Mouse (Mus musculus) E14TG2a.4 (cell line): ENCODE measurements around the gene Tfdp2.
A peak's percentile ranks its signal among the peaks of the same experiment; 100 is the strongest.
"Not testable (repeated sequence)": the region's sequence is repeated elsewhere in the genome, so short reads cannot be mapped to it uniquely, and the experiment has no call there.

Experiments used
- H3K27me3 ChIP-seq: 2 replicates; pipeline ENCODE4 v1.6.1; 2014; ENCODE audit warnings: low read length, control low read depth; ENCODE audit not compliant: insufficient read depth
- H3K36me3 ChIP-seq: 2 replicates; pipeline ENCODE4 v1.6.1; 2014; ENCODE audit warnings: low read length, control low read depth; ENCODE audit not compliant: insufficient read depth
- H3K4me1 ChIP-seq: replicated peaks from 2 replicates; pipeline ENCODE4 v1.6.1; 2014; ENCODE audit warnings: low read depth, low read length, control low read depth
- H3K4me3 ChIP-seq: replicated peaks from 2 replicates; pipeline ENCODE4 v1.5.1; 2014; ENCODE audit warnings: mild to moderate bottlenecking, low read length
- H3K9me3 ChIP-seq: 2 replicates; pipeline ENCODE4 v1.6.1; 2014; ENCODE audit warnings: low read length, control low read depth
- CTCF ChIP-seq: conservative IDR thresholded peaks from 2 replicates; pipeline ENCODE4 v1.5.1; 2014; ENCODE audit warnings: low read length
- NANOG ChIP-seq: IDR thresholded peaks from 2 replicates; pipeline ENCODE4 v1.6.1; 2014; ENCODE audit warnings: borderline replicate concordance, low read length, mixed read lengths
- POU5F1 ChIP-seq: IDR thresholded peaks from 2 replicates; pipeline ENCODE4 v1.6.1; 2014; ENCODE audit warnings: low read length, borderline replicate concordance

Gene Tfdp2

GRCm38 (mm10) chr9:96195885-96196622 lies at the start of gene Tfdp2:
TSS of gene Tfdp2 (plus strand) at chr9:96196275.
- Histone ChIP-seq H3K36me3 (0 out of 2 replicates have a peak, but pooled peaks cover 4% of the 10 kb centered on the region), H3K4me3 (peak within 1 kb of the TSS; percentile 97), H3K9me3 (no peaks in the 10 kb centered on the region), H3K27me3 (no peaks in the 10 kb centered on the region), H3K4me1 (peaks cover 41% of the 10 kb centered on the region)
- no peak for TF ChIP-seq CTCF
- TF ChIP-seq POU5F1, result no peak
- no peak for TF ChIP-seq NANOG

- TF ChIP-seq POU5F1 (no peak), NANOG (no peak), CTCF (no peak)
These were observed 43.3 kb upstream of the Tfdp2 start for GRCm38 (mm10) chr9:96152801-96153200.

GRCm38 (mm10) chr9:96158431-96158830 lies 37.6 kb upstream of the Tfdp2 start:
- peaks cover 27% of the 10 kb centered on the region for H3K9me3 ChIP-seq

More at GRCm38 (mm10) chr9:96152801-96153200, 43.3 kb upstream of the Tfdp2 start:
- peaks cover 27% of the 10 kb centered on the region for H3K9me3 ChIP-seq
- no peaks in the 10 kb centered on the region for H3K27me3 ChIP-seq
- H3K36me3 ChIP-seq, result peaks cover 94% of the 10 kb centered on the region
- no peak overlapping the region for H3K4me3 ChIP-seq
- H3K4me1 ChIP-seq, result peaks cover 4% of the 10 kb centered on the region; the same call in 1 of the 2 replicates

GRCm38 (mm10) chr9:96159047-96159446 lies 37.0 kb upstream of the Tfdp2 start:
- no peak for TF ChIP-seq CTCF
- TF ChIP-seq NANOG, result no peak
- no peak for TF ChIP-seq POU5F1

More at GRCm38 (mm10) chr9:96158431-96158830, 37.6 kb upstream of the Tfdp2 start:
- Histone ChIP-seq H3K4me1 (peaks cover 39% of the 10 kb centered on the region), H3K36me3 (peaks cover 66% of the 10 kb centered on the region), H3K4me3 (no peak overlapping the region), H3K27me3 (no peaks in the 10 kb centered on the region)
- TF ChIP-seq CTCF, result no peak
- no peak for TF ChIP-seq NANOG
- TF ChIP-seq POU5F1, result no peak

GRCm38 (mm10) chr9:96160767-96161166 lies 35.3 kb upstream of the Tfdp2 start:
- TF ChIP-seq POU5F1, result no peak
- Histone ChIP-seq H3K4me1 (peaks cover 53% of the 10 kb centered on the region), H3K36me3 (peaks cover 49% of the 10 kb centered on the region), H3K4me3 (no peak overlapping the region), H3K9me3 (peaks cover 9% of the 10 kb centered on the region), H3K27me3 (no peaks in the 10 kb centered on the region)

More at GRCm38 (mm10) chr9:96159047-96159446, 37.0 kb upstream of the Tfdp2 start:
- no peak overlapping the region for H3K4me3 ChIP-seq
- H3K36me3 ChIP-seq, result peaks cover 60% of the 10 kb centered on the region
- peaks cover 39% of the 10 kb centered on the region for H3K4me1 ChIP-seq
- H3K9me3 ChIP-seq, result peaks cover 25% of the 10 kb centered on the region
- no peaks in the 10 kb centered on the region for H3K27me3 ChIP-seq

GRCm38 (mm10) chr9:96162421-96162820 lies 33.7 kb upstream of the Tfdp2 start:
- no peaks in the 10 kb centered on the region for H3K27me3 ChIP-seq
- TF ChIP-seq POU5F1 (no peak), CTCF (no peak)
- H3K4me1 ChIP-seq, result peaks cover 67% of the 10 kb centered on the region
- H3K4me3 ChIP-seq, result peak overlapping the region; percentile 27
- H3K9me3 ChIP-seq, result no peaks in the 10 kb centered on the region; the same call in 1 of the 2 replicates
- peaks cover 35% of the 10 kb centered on the region for H3K36me3 ChIP-seq

- peaks cover 69% of the 10 kb centered on the region for H3K4me1 ChIP-seq
- H3K4me3 ChIP-seq, result 0 out of 2 replicates have a peak overlapping the region, but pooled peaks have one; percentile 2
- H3K36me3 ChIP-seq, result peaks cover 25% of the 10 kb centered on the region
- no peaks in the 10 kb centered on the region; the same call in 1 of the 2 replicates for H3K9me3 ChIP-seq
- no peaks in the 10 kb centered on the region for H3K27me3 ChIP-seq
- TF ChIP-seq NANOG, result no peak
- no peak for TF ChIP-seq POU5F1
- no peak for TF ChIP-seq CTCF
These were observed 32.6 kb upstream of the Tfdp2 start for GRCm38 (mm10) chr9:96163443-96163842.

GRCm38 (mm10) chr9:96163983-96164382 lies 32.1 kb upstream of the Tfdp2 start:
- Histone ChIP-seq H3K4me1 (peaks cover 69% of the 10 kb centered on the region), H3K36me3 (peaks cover 29% of the 10 kb centered on the region)
- H3K9me3 ChIP-seq, H3K4me3 ChIP-seq, H3K27me3 ChIP-seq: not testable (repeated sequence)

GRCm38 (mm10) chr9:96167168-96167585 lies 28.9 kb upstream of the Tfdp2 start:
- Histone ChIP-seq H3K4me1 (peaks cover 49% of the 10 kb centered on the region), H3K4me3 (peak overlapping the region; percentile 29; the same call in 1 of the 2 replicates), H3K27me3 (no peaks in the 10 kb centered on the region), H3K9me3 (no peaks in the 10 kb centered on the region; the same call in 1 of the 2 replicates), H3K36me3 (peaks cover 46% of the 10 kb centered on the region)
- TF ChIP-seq CTCF, result peak; percentile 100
- TF ChIP-seq NANOG, result no peak
